Mouse (Mus musculus): ENCODE results near the gene Cacng2. TPM values are rescaled to one million over a fixed set of nuclear protein-coding genes. Genes with fewer than 3 reads are reported as not detected.

The Cacng2 gene
- total and polyA plus RNA-seq, 2 experiments from 2014 or later, result 19.8 to 24.4 TPM

DNA sequence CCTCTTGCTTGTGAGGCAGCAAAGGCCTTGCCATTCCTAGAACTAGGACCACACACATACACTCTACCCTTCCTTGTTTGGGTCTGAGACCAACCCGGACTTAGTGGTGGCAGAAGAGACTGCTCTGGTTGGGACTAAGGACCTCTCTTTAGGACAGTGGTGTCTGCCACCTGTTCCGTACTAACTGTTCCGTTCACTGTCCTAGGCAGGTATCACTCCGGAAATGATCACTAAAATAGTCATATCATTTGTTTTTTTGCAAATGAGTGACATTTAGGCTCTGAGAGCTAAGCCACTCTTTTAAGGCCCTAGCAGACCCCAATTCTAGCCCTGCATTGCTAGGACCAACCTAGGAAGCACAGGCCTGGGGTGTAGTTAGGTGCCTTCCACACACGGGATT lies 26.2 kb downstream of the Cacng2 start:
- Histone ChIP-seq H3K36me3 (ENCODE audit: insufficient read depth, low read length) (no peaks in the 10 kb centered on the region), H3K4me2 (ENCODE audit: low read depth, low read length) (no peak overlapping the region), H3K4me1 (ENCODE audit: insufficient read depth, low read length) (no peaks in the 10 kb centered on the region), H3K9ac (replicated peaks; ENCODE audit: low read length) (no peak overlapping the region), H3K4me3 (ENCODE audit: low read length) (no peak overlapping the region), H3K27ac (no peak overlapping the region), H3K27me3 (ENCODE audit: insufficient read depth, low read length) (no peaks in the 10 kb centered on the region), H3K9me3 (ENCODE audit: low read length) (no peaks in the 10 kb centered on the region)
- 86% methylated on average over 5 of the region's 5 CpGs for WGBS
- DNase-seq (ENCODE audit: low spot score) (no peak), ATAC-seq (no peak)
- no peak for TF ChIP-seq CTCF (IDR thresholded peaks at IDR 0.05; ENCODE audit: low read depth)

DNA sequence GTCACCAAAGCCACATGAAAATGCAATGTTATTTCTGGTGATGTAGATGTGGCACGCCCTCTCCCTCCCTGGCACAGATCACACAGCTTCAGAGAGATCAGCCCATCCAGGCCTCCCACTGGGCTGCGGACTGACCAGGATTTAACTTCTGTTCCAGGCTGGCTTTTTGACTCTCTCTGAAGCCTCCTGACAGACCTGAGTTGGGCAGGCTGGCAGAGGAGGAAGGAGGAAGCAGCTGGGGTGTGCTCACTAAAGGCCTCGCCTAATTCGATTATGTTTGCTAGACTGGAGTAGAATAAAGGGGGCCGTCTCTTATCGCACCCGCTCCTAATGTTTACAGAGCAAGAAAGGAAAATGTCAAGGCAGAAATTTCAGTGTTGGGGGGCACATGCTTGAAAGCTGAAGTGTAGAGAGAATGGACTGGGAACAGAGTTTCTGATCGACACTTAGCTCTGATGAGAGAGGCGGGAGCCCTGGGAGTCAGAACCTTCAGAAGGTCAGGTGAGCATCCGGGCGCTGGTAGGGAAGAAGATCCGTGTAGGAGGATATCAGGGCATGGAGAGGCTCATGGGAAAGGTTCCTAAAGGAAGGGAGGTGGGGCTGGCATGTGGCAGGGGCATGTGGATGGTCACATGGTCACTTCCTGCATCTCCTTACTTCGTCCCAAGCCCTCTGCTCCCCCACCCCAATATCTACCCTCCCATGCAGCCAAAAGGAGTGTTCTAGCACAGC lies 36.8 kb downstream of the Cacng2 start:
- Histone ChIP-seq H3K36me3 (ENCODE audit: insufficient read depth, low read length) (no peaks in the 10 kb centered on the region), H3K4me1 (ENCODE audit: insufficient read depth, low read length) (peaks cover 29% of the 10 kb centered on the region), H3K4me2 (ENCODE audit: low read depth, low read length) (no peak overlapping the region), H3K9me3 (ENCODE audit: low read length) (no peaks in the 10 kb centered on the region), H3K27me3 (ENCODE audit: insufficient read depth, low read length) (no peaks in the 10 kb centered on the region), H3K9ac (replicated peaks; ENCODE audit: low read length) (no peak overlapping the region; the same call in 1 of the 2 replicates), H3K27ac (peak overlapping the region; percentile 78), H3K4me3 (ENCODE audit: low read length) (no peak overlapping the region)
- ATAC-seq (peak; percentile 74), DNase-seq (ENCODE audit: low spot score) (peak; percentile 71)
- TF ChIP-seq CTCF (IDR thresholded peaks at IDR 0.05; ENCODE audit: low read depth), result no peak
- WGBS, result 29% methylated on average over 13 of the region's 13 CpGs

DNA sequence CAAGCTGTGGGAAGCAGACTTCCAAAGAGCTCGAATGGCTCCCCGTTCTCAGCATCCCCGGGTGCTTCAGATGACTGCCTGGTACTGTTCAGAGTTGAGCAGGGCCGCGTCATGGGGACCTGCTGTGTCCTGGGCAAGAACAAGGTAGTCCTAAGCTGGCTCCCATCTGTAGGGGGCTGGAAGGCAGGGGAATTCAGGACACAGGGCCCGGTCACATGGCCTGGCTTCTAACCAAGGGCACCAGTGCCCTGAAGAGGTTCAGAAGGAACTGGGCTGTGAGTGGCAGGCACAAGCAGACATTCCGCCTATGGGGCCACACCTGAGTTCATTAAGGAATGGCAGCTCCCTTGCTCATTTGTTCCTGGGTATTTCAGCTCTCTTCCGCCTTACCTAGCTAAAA lies 37.7 kb downstream of the Cacng2 start:
- ATAC-seq, result no peak

DNA sequence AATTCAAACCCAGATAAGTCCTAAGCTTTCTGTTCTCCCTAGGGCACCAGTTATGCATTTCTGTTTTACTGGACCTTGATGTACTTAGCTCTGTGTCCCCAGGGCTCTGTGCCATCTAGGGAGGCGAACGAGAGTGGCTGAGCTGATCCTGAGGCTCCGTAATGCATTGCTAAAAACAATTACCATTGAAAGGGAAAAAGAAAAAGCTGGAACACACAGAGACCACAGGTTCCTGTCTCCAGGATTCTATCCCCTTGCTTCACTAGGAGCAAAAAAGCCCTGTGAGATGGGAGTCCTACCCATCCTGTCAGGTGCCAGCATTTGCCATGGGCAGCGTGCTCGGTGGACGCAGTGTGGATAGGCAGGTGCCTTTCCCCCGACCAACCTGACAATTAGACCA lies 38.4 kb downstream of the Cacng2 start:
- H3K4me2 ChIP-seq (ENCODE audit: low read depth, low read length), result no peak overlapping the region
- no peak overlapping the region for H3K9ac ChIP-seq (replicated peaks; ENCODE audit: low read length)
- no peak overlapping the region for H3K4me3 ChIP-seq (ENCODE audit: low read length)
- ATAC-seq, result no peak
- H3K4me1 ChIP-seq (ENCODE audit: insufficient read depth, low read length), result peaks cover 29% of the 10 kb centered on the region
- H3K27me3 ChIP-seq (ENCODE audit: insufficient read depth, low read length), result no peaks in the 10 kb centered on the region
- no peaks in the 10 kb centered on the region for H3K36me3 ChIP-seq (ENCODE audit: insufficient read depth, low read length)
- DNase-seq (ENCODE audit: low spot score), result no peak
- 62% methylated on average over 7 of the region's 7 CpGs for WGBS
- no peaks in the 10 kb centered on the region for H3K9me3 ChIP-seq (ENCODE audit: low read length)
- TF ChIP-seq CTCF (IDR thresholded peaks at IDR 0.05; ENCODE audit: low read depth), result no peak
- peak overlapping the region; percentile 78; the same call in 1 of the 2 replicates for H3K27ac ChIP-seq

More for the DNA sequence above, 37.7 kb downstream of the Cacng2 start:
- TF ChIP-seq CTCF (IDR thresholded peaks at IDR 0.05; ENCODE audit: low read depth), result no peak
- Histone ChIP-seq H3K36me3 (ENCODE audit: insufficient read depth, low read length) (no peaks in the 10 kb centered on the region), H3K27me3 (ENCODE audit: insufficient read depth, low read length) (no peaks in the 10 kb centered on the region), H3K4me3 (ENCODE audit: low read length) (no peak overlapping the region), H3K27ac (peak overlapping the region; percentile 78), H3K4me2 (ENCODE audit: low read depth, low read length) (no peak overlapping the region), H3K9me3 (ENCODE audit: low read length) (no peaks in the 10 kb centered on the region), H3K4me1 (ENCODE audit: insufficient read depth, low read length) (peaks cover 29% of the 10 kb centered on the region), H3K9ac (replicated peaks; ENCODE audit: low read length) (no peak overlapping the region)
- 37% methylated on average over 8 of the region's 8 CpGs for WGBS
- DNase-seq (ENCODE audit: low spot score), result peak; percentile 36

DNA sequence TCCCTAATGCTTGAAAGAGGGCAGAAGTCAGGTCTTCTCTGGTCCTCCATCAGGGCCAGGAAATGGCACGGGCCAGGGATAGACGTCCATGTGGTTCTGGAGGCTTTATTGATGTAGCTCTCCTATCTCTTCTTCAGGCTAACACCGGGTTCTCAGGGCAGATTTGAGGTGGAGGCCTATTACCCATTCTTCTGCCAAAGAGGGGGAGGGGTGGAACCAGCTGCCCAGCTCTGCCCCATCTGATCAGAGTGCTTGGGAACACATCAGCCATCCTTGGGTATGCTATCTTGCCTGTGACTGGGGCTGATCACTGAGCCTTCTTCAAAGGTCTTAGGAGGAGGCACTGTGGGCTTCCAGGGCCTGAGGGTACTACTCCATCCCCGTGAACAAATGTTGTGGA lies 39.5 kb downstream of the Cacng2 start:
- ATAC-seq, result no peak
- Histone ChIP-seq H3K36me3 (ENCODE audit: insufficient read depth, low read length) (no peaks in the 10 kb centered on the region), H3K4me2 (ENCODE audit: low read depth, low read length) (no peak overlapping the region), H3K4me3 (ENCODE audit: low read length) (no peak overlapping the region), H3K4me1 (ENCODE audit: insufficient read depth, low read length) (peaks cover 22% of the 10 kb centered on the region), H3K9me3 (ENCODE audit: low read length) (no peaks in the 10 kb centered on the region), H3K9ac (replicated peaks; ENCODE audit: low read length) (no peak overlapping the region), H3K27me3 (ENCODE audit: insufficient read depth, low read length) (no peaks in the 10 kb centered on the region), H3K27ac (no peak overlapping the region)
- no peak for TF ChIP-seq CTCF (IDR thresholded peaks at IDR 0.05; ENCODE audit: low read depth)
- WGBS, result 76% methylated on average over 4 of the region's 4 CpGs
- DNase-seq (ENCODE audit: low spot score), result no peak

DNA sequence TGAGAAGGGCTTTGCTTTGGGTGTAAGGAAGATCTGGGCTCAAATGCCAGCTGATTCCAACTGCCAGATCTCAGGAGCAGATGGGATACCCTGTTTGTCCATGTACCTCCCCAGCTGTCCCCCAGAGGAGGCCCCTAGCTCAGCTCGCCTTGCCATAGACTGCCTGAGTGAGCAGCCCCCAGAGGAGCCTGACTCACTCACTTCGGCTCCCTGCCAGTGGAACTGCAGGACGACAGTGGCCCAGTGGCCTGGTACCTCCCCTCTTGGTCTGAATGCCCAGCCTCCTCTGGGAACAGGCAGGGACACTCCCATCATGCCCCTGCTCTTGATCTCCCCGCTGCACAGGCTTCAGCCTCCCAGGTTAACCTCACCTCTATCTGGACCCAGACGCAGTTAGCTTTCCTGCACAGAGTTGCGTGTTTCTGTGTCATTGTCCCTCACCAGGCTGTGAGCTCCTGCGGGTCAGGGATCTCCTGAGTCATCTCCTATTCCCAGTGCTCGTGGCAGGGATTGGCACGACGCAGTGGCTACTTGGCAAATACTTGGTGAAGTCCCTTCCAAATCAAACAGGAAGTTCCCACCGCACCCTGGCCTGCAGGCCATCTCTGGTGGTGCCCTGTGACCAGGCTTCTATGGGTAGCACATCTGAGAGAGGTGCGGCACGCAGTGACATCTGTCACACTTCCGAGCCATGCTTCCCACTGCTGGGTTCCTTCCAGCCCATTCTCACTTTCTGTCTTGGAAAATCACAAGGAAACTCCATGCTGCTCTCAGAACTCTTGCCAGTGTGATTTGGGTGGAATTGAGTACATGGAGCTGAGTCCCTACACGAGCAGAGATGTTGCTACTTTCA lies 40.8 kb downstream of the Cacng2 start:
- TF ChIP-seq CTCF (IDR thresholded peaks at IDR 0.05; ENCODE audit: low read depth), result no peak
- H3K4me3 ChIP-seq (ENCODE audit: low read length), result no peak overlapping the region
- H3K4me2 ChIP-seq (ENCODE audit: low read depth, low read length), result no peak overlapping the region
- WGBS, result 46% methylated on average over 15 of the region's 15 CpGs
- peak; percentile 76 for DNase-seq (ENCODE audit: low spot score)
- ATAC-seq, result peak; percentile 56
- H3K27me3 ChIP-seq (ENCODE audit: insufficient read depth, low read length), result no peaks in the 10 kb centered on the region
- H3K36me3 ChIP-seq (ENCODE audit: insufficient read depth, low read length), result no peaks in the 10 kb centered on the region
- H3K27ac ChIP-seq, result no peak overlapping the region; the same call in 1 of the 2 replicates
- no peaks in the 10 kb centered on the region for H3K9me3 ChIP-seq (ENCODE audit: low read length)
- peaks cover 20% of the 10 kb centered on the region for H3K4me1 ChIP-seq (ENCODE audit: insufficient read depth, low read length)
- H3K9ac ChIP-seq (replicated peaks; ENCODE audit: low read length), result no peak overlapping the region

Measured in hindbrain, postnatal 0 days (tissue).